Mouse (Mus musculus) kidney, adult 18-20 months (tissue): ENCODE results near the gene Sbk2.

Source experiments
- DNase-seq: peaks from one replicate; pipeline ENCODE4 v3.0.0; 2021

Gene Sbk2

GRCm38 (mm10) chr7:4920976-4921823 lies 43.0 kb downstream of the Sbk2 start:
- no peak for DNase-seq

DNA sequence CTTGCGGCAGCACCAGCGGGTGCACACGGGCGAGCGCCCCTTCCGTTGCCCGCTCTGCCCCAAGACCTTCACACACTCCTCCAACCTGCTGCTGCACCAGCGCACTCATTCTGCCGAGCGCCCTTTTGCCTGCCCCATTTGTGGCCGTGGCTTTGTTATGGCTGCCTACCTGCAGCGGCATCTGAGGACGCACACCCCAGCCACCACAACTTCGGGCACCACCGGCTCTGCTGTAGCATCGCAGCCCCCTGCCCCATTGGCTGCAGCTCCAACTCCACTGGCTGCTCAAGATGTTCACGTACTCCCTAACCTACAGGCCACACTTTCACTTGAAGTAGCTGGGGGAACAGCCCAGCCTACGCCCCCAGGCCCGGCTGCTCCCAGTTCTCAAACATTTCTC lies 43.7 kb downstream of the Sbk2 start:
- DNase-seq, result no peak

- DNase-seq, result no peak
These were observed 44.2 kb downstream of the Sbk2 start for GRCm38 (mm10) chr7:4919971-4920370.

DNA sequence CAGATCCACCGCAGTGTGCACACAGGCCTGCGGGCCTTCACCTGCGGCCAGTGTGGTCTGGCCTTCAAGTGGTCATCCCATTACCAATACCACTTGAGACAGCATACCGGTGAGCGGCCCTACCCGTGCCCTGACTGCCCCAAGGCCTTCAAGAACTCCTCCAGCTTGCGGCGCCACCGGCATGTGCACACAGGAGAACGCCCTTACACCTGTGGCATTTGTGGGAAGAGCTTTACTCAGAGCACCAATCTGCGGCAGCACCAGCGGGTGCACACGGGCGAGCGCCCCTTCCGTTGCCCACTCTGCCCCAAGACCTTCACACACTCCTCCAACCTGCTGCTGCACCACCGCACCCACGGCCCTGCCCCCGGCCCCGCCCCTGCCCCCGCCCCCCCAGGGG lies 45.1 kb downstream of the Sbk2 start:
- DNase-seq, result no peak

DNA sequence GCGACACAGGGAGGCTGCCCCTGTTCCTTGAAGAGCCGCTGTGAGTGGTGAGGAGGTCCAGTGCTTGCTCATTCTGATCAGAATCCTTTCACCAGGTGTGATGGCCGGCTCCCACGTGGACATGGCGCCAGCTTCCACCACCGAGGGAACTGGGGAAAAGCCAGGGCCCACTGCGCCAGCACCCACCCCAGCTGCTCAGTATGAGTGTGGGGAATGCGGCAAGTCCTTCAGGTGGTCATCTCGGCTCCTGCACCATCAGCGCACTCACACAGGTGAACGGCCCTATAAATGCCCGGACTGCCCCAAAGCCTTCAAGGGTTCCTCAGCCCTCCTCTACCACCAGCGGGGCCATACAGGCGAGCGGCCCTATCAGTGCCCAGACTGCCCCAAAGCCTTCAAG lies 45.5 kb downstream of the Sbk2 start:
- no peak for DNase-seq

GRCm38 (mm10) chr7:4917494-4917893 lies 46.7 kb downstream of the Sbk2 start:
- no peak for DNase-seq

DNA sequence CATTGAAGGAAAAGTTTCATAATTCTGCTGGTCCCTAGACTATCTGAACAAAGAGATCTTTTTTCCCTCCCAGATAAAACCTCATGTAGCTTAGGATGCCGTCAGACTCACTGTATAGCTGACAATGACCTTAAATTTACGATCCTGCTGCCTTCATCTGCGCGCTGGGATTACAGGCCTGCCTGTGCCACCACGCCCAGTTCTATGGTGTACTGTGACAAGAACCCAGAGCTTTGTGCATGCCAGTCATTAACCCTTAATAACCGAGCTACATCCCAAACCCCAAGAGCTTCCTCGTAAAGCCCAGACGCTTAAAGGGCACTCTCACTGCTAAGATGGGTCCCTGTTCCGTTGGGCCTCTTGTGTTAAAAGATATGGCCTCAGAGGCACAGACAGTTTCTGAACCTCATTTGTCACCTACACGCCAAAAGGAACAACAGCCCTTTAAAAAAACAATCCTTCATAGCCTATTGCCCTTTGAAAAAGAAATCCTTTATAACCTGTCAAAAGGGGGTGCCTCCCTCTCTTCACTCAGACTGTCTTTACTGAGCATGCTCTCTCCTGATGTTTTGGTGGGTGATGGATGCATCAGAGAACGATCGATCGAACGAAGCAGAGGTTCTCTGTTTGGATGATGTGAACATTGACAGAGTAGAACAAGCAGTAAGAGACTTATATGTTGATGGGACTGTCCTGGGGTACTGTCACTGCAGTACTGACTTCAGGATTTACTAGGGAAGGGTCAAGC lies 48.4 kb downstream of the Sbk2 start:
- peak; percentile 35 for DNase-seq

DNA sequence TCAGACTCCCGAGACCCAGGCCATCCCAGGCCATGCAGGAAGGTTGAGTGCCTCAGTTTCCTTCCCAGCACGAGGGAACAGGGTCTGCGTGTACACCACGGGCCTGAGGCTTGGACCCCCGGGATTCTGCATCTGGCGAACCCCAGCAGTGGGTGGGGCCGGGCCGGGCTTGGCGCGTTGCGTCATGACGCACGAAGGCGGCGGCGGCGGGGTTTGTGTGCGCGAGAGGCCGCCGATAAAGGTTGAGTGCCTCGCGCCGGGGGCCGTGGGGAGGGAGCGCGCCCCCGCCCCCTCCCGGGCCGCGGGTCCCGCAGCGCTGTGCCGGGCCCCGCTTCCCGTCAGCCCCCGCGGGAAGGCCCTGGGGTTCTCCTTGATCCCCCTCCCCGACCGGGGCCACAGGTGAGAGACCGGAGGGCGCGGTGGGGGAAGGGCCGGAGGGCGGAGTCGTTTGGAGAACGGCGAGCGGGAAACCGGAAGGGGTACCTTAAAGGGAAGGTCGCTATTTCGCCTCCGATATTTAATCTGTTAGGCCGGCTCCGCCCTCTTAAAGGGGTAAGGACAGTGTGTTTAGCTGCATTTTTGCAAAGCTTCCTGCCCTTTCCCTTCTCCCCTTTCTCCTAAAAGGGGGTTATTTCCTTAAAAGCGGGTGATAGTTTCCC lies 49.1 kb downstream of the Sbk2 start, which contains the start of gene Zfp628:
Zfp628 (plus strand) TSS at position 211 of the 659 bp plus-strand sequence.
- peak; percentile 98 for DNase-seq

- DNase-seq, result no peak
These were observed 52.0 kb downstream of the Sbk2 start for GRCm38 (mm10) chr7:4912248-4912647.

DNA sequence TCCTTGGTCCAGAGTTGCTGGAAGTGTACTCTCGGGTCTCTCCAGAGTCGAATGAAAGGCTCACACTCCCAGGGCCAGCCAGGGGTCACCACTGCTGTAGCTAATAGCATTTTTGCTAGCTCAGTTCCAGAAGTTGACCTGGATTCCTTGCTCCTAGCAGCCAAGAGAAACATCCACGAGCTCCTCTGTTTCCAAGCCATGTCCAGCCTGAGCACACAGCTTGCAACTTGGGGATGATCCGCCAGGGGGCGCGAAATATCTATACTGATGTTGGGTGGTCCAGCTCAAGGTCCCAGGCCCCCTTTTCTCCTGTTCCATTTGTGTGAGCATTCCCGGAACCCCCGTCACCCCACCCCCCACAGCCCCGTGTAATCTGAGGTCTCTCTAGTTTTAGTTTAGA lies 52.6 kb downstream of the Sbk2 start:
- DNase-seq, result peak; percentile 66

GRCm38 (mm10) chr7:4906466-4906950 lies 57.7 kb downstream of the Sbk2 start, which contains the start of gene Gm36210:
TSS of gene Gm36210 (minus strand) at chr7:4906516.
- DNase-seq, result no peak

GRCm38 (mm10) chr7:4902404-4902803 lies 61.8 kb downstream of the Sbk2 start:
- DNase-seq, result no peak

DNA sequence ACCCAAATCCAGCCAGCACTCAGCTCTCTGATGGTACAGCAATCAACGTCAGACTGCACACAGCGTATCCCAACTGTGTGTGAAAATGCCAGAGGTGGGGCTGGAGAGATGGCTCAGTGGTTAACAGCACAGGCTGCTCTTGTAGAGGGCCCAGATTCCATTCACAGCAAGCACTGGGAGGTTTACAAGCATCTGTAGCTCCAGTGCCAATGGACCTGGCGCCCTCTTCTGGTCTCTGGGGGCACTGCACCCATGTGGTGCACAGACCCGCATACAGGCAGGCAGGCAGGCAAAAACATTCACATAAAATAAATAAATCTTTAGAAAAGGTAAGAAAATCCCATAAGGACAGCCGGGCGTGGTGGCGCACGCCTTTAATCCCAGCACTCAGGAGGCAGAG lies 63.0 kb downstream of the Sbk2 start:
- no peak for DNase-seq

- DNase-seq, result no peak
These were observed 63.7 kb downstream of the Sbk2 start for GRCm38 (mm10) chr7:4900523-4900851.

- no peak for DNase-seq
These were observed 64.3 kb downstream of the Sbk2 start for GRCm38 (mm10) chr7:4899649-4900522.

DNA sequence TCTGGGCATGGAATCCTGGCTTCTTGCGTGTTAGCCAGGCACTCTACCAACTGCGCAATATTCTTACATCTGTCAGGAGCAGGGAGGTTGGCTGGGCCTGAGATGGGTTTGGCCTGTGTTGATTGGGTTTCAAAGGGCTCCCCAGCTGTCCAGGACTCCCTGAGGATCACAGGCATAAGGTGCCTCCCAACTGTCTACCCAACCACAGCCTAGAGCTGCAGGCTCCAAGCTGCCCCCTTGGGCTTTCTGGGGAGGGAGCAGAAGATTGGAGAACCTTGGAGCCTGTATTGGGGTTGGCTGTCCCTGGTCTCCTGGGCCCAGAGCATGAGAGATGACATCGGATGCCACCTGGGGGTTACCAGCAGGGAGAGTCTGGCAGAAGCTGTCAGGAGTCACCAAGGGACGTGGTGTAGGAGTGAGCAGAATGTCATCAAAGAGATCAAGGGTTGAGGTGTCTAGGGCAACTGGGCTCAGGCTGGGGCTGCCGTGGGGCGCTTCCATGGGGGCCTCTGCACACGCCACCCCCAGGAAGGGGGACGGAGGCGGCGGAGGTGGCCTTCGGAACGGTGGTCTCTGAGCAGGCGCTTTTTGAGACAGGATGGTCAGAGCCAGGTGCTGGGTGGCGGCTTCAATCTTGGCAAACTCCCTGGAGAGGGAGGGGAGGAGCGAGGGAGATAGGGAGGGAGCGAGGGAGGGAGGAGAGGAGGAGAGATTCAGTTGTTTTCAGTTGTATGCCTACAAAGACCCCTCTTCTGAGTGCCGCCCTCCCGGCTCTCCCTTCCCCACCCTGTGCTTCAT lies 65.2 kb downstream of the Sbk2 start:
- DNase-seq, result no peak

- DNase-seq, result no peak
These were observed 69.0 kb downstream of the Sbk2 start for GRCm38 (mm10) chr7:4895186-4895585.
